Mouse (Mus musculus) spleen, adult 2 months (tissue): ENCODE measurements around the gene Htt. TPM values are rescaled to one million over a fixed set of nuclear protein-coding genes. Genes with fewer than 3 reads are reported as not detected.

Source experiments
- DNase-seq, 2 experiments: peaks; one replicate each; pipeline versions ENCODE4 v3.0.0 to v3.0.0-alpha.2; 2012 to 2021; ENCODE audit warnings: low spot score in 2 of 2, low read depth in 1 of 2
- H3K27ac ChIP-seq: fragments of 200-500 bp; 2 replicates; pipeline ENCODE4 v1.5.1; 2012; ENCODE audit warnings: low read length, inconsistent platforms; ENCODE audit not compliant: insufficient read depth
- H3K27me3 ChIP-seq: fragments of 200-500 bp; 2 replicates; pipeline ENCODE4 v1.6.1; 2012; ENCODE audit warnings: mild to moderate bottlenecking, moderate library complexity, low read length, inconsistent platforms; ENCODE audit not compliant: control insufficient read depth, insufficient read depth
- H3K36me3 ChIP-seq: fragments of 200-500 bp; 2 replicates; pipeline ENCODE4 v1.6.1; 2012; ENCODE audit warnings: mild to moderate bottlenecking, low read length, inconsistent platforms; ENCODE audit not compliant: control insufficient read depth, insufficient read depth
- H3K4me1 ChIP-seq: fragments of 200-500 bp; 2 replicates; pipeline ENCODE4 v1.6.1; 2011; ENCODE audit warnings: inconsistent platforms; ENCODE audit not compliant: control insufficient read depth, insufficient read depth, insufficient read length
- H3K4me3 ChIP-seq: fragments of 200-500 bp; 2 replicates; pipeline ENCODE4 v1.5.1; 2011; ENCODE audit warnings: mild to moderate bottlenecking, inconsistent platforms; ENCODE audit not compliant: insufficient read depth, insufficient read length; ENCODE audit errors: extremely low read depth
- CTCF ChIP-seq: fragments of 200-500 bp; IDR thresholded peaks from 2 replicates; pipeline ENCODE4 v1.5.1; 2011; ENCODE audit warnings: mild to moderate bottlenecking, inconsistent platforms; ENCODE audit not compliant: insufficient read depth, insufficient read length, insufficient replicate concordance; ENCODE audit errors: extremely low read depth
- POLR2A ChIP-seq: fragments of 200-500 bp; IDR thresholded peaks from 2 replicates; pipeline ENCODE4 v1.6.1; 2011; ENCODE audit warnings: low read depth, low read length, inconsistent platforms
- WGBS: fragments of 180-500 bp; shearing (Covaris S2); methylation state at CpG from one replicate; pipeline ENCODE4 v1.1.7; 2018; 5-methylcytosine and 5-hydroxymethylcytosine counted together
- polyA plus RNA-seq: library from polyadenylated mRNA; depleted of rRNA; stranded (reverse); fragments of >200 nt; gene quantifications from 2 replicates; pipeline ENCODE4 v1.2.3, GENCODE M21; 2012

Gene Htt
- polyA plus RNA-seq, 1 experiment, result 11.9 TPM

DNA sequence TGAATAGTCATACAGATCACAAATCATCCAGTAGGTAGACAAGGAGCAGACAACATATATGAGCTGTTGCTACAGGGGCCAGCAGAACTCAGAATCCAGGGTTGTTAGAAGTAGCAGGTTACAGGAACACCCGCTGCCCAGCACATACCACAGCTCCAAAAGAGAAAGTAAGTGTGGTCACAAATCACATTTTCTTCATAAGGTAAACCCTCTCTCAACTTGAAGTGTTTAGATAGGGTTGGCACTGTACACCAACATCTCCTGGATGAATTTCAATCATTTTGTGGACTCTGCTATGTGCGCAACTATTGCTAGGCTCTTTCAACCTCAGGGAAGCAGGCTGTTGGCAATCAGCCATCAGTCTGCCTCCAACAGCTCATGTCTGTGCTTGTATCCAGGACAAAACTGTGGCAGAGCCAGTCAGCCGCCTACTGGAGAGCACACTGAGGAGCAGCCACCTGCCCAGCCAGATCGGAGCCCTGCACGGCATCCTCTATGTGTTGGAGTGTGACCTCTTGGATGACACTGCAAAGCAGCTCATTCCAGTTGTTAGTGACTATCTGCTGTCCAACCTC, 141.4 kb downstream of the Htt start:
- no peak for TF ChIP-seq CTCF
- TF ChIP-seq POLR2A, result no peak
- 96% methylated on average over 5 of the region's 5 CpGs for WGBS
- peaks cover 37% of the 10 kb centered on the region for H3K36me3 ChIP-seq
- H3K4me3 ChIP-seq, result no peak overlapping the region
- no peaks in the 10 kb centered on the region for H3K27me3 ChIP-seq
- H3K27ac ChIP-seq, result no peak overlapping the region
- H3K4me1 ChIP-seq, result no peaks in the 10 kb centered on the region
- no peak for DNase-seq

DNA sequence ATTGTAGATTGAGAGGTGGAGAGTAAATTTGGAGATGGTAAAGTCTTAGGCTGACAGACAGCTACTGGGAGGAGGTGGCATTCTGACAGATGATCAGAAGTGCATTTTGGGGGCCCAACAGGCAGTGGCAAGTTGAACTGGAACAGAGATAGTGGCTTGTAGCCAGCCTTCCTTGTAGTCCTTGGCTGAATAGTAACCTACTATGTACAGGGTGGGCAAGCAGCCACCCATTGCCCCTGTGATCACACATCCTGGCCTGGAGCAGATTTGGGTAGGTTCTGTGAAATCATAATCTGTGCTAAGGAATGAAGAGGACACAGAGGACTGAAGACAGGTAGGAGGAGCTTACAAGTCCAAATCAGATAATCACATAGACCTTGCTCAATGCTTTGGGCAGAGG, 142.9 kb downstream of the Htt start:
- Histone ChIP-seq H3K4me1 (no peaks in the 10 kb centered on the region), H3K4me3 (no peak overlapping the region), H3K36me3 (peaks cover 29% of the 10 kb centered on the region), H3K27ac (no peak overlapping the region), H3K27me3 (no peaks in the 10 kb centered on the region)
- TF ChIP-seq CTCF (no peak), POLR2A (no peak)
- DNase-seq, result no peak

DNA sequence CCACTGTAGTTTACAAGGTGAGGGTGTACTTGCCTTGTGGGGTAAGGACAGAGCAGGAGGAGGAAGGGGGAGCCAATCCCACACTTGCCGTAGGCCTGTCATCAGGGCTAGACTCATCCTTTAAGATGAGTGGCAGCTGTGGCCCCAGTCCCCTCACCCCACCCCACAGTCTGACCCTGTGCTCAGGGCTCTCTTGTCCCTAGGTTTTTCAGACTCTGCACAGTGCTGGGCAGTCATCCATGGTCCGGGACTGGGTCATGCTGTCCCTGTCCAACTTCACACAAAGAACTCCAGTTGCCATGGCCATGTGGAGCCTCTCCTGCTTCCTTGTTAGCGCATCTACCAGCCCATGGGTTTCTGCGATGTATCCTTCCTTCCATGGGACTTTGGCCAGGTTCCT, 145.7 kb downstream of the Htt start:
- WGBS, result 92% methylated on average over 4 of the region's 4 CpGs
- DNase-seq, result no peak
- H3K36me3 ChIP-seq, result peaks cover 23% of the 10 kb centered on the region
- H3K27ac ChIP-seq, result no peak overlapping the region
- no peaks in the 10 kb centered on the region for H3K4me1 ChIP-seq
- H3K27me3 ChIP-seq, result no peaks in the 10 kb centered on the region
- H3K4me3 ChIP-seq, result no peak overlapping the region
- TF ChIP-seq POLR2A, result no peak
- no peak for TF ChIP-seq CTCF

DNA sequence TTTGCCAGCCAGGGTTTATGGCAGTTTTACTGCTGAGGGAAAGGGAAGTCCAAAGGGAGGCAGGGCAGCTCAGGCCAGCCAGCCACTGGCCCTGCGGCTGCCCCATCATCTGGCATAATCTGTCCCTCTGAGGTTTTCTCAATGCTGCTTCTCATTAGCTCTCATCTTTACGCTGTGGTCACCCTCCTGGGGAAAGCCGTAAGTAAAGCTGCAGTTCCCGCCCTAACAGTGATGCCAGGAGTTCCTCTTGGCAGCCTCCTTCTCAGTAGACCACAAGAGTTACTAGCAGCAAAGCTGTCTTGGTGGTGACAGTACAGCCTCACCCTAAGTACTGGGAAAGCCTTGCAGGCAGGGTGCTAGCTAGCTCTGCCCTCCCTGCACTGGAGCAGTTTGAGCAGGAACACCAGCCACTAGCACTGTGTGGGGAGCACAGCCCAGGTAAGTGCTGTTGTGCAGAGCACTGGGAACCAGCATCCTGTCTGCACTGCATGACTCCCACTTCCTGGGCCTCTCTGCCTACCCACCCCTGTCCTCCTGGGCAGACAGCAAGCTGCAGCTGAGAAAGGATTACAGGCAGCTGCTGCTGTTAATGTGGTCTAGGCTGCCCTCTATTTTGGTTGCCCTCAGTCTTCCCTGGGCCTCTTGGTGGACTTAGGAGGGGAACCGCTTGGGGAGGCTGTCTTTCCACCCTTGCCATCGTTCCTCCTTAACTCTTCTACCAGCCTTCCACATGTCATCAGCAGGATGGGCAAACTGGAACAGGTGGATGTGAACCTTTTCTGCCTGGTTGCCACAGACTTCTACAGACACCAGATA, 146.6 kb downstream of the Htt start, which contains the start of gene Msantd1:
TSS of gene Msantd1 (plus strand) at position 103 of the 816 bp plus-strand sequence.
- Histone ChIP-seq H3K27me3 (no peaks in the 10 kb centered on the region), H3K4me3 (no peak within 1 kb of the TSS), H3K27ac (no peak within 1 kb of the TSS), H3K36me3 (peaks cover 20% of the 10 kb centered on the region), H3K4me1 (no peaks in the 10 kb centered on the region)
- TF ChIP-seq POLR2A, result no peak
- 51% methylated on average over 6 of the region's 6 CpGs for WGBS
- DNase-seq, result no peak

DNA sequence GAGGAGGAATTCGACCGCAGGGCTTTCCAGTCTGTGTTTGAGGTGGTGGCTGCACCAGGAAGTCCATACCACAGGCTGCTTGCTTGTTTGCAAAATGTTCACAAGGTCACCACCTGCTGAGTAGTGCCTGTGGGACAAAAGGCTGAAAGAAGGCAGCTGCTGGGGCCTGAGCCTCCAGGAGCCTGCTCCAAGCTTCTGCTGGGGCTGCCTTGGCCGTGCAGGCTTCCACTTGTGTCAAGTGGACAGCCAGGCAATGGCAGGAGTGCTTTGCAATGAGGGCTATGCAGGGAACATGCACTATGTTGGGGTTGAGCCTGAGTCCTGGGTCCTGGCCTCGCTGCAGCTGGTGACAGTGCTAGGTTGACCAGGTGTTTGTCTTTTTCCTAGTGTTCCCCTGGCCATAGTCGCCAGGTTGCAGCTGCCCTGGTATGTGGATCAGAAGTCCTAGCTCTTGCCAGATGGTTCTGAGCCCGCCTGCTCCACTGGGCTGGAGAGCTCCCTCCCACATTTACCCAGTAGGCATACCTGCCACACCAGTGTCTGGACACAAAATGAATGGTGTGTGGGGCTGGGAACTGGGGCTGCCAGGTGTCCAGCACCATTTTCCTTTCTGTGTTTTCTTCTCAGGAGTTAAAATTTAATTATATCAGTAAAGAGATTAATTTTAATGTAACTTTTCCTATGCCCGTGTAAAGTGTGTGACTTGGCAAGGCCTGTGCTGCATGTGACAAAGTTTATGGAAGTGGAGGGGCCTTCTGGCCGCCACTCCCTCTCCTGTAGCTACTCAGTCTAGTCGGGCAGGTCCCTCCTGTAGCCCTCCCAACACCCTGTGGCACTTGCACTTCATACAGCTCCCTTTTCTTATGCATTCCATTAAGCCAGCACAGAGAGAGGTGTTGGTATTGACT, 147.4 kb downstream of the Htt start:
- no peaks in the 10 kb centered on the region for H3K4me1 ChIP-seq
- no peak overlapping the region for H3K4me3 ChIP-seq
- TF ChIP-seq POLR2A (no peak), CTCF (no peak)
- H3K27ac ChIP-seq, result no peak overlapping the region
- peaks cover 17% of the 10 kb centered on the region for H3K36me3 ChIP-seq
- no peak for DNase-seq
- 60% methylated on average over 9 of the region's 9 CpGs for WGBS
- no peaks in the 10 kb centered on the region for H3K27me3 ChIP-seq

DNA sequence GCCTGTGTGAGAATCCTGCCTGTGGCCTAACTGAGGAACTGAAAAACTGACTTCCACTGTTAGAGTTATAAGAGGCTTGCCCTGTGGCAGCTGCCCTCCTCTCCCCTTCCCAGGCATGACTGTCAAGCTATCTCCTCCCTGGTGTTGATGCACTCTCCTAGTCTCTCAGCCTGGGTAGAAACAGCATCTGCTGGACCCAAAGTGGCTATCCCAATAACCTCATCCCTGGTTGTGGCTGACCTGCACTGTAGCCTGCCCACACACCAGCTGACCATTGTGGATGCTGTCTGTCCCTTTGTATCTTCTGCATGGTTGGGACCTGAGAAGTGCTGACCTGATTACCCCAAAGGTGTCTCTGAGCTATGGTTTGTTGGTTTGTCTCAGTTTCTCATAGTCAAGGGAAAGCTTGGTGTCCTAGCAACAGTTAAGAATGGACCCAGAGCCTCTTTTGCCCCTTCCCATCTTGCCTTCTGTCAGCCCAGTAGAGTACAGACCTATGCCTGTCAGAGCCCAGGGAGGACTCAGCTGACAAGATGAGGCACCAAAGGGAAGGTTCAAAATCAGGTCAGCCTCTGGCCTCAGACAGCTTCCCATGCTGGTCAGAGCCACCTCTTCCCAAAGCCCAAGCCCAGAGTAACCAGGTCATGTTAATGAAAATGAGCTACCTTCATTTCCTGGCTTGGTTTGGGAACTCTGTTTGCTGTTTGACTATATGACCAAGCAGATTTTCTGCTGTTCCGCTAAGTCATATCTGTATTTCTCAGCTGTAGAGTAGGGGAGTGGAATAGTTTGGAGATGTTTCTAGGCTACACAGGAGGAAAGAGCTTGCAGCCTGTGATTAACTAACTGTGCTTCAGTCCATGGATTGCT, 148.3 kb downstream of the Htt start:
- H3K4me3 ChIP-seq, result no peak overlapping the region
- no peak for TF ChIP-seq CTCF
- TF ChIP-seq POLR2A, result no peak
- H3K27me3 ChIP-seq, result no peaks in the 10 kb centered on the region
- no peak for DNase-seq
- H3K36me3 ChIP-seq, result peaks cover 17% of the 10 kb centered on the region
- no peak overlapping the region for H3K27ac ChIP-seq
- no peaks in the 10 kb centered on the region for H3K4me1 ChIP-seq
- WGBS, result 92% methylated on average over 1 of the region's 1 CpGs
